Mouse (Mus musculus): ENCODE measurements around the gene Psme4. TPM values are rescaled to one million over a fixed set of nuclear protein-coding genes. Genes with fewer than 3 reads are reported as not detected.

Psme4 gene
- polyA plus RNA-seq, 1 experiment from 2014 or later, result 10.5 TPM

DNA sequence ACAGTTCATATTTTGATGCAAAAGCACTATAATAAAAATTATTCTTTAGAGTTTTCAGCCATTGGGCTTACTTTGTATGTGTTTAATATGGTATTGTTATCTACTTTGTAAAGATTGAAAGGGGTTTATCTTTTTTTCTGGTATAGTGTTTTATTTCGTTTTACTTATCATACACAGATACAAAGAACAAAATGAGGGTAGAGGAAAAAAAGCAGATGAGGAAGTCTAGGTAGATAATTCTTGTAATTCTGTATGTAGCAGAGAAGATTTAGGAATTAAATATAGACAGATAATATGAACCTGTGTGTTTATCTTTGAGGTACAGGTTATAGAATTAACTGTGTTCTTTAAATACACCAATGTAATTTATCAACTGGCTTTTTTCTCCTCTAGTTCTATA lies 30.9 kb downstream of the Psme4 start:
- Histone ChIP-seq H3K4me2 (ENCODE audit: low read depth, low read length) (no peak overlapping the region), H3K27me3 (replicated peaks; ENCODE audit: control insufficient read depth, insufficient read depth, low read length) (no peaks in the 10 kb centered on the region), H3K27ac (ENCODE audit: low read length) (no peak overlapping the region), H3K9me3 (ENCODE audit: control insufficient read depth, low read length) (no peaks in the 10 kb centered on the region), H3K36me3 (ENCODE audit: control insufficient read depth, insufficient read depth, low read length) (no peaks in the 10 kb centered on the region), H3K9ac (ENCODE audit: low read depth, low read length) (no peak overlapping the region), H3K4me3 (ENCODE audit: low read length) (no peak overlapping the region), H3K4me1 (ENCODE audit: control insufficient read depth, insufficient read depth, low read length) (no peaks in the 10 kb centered on the region)
- ATAC-seq, result no peak
- 88% methylated on average over 1 of the region's 1 CpGs for WGBS

DNA sequence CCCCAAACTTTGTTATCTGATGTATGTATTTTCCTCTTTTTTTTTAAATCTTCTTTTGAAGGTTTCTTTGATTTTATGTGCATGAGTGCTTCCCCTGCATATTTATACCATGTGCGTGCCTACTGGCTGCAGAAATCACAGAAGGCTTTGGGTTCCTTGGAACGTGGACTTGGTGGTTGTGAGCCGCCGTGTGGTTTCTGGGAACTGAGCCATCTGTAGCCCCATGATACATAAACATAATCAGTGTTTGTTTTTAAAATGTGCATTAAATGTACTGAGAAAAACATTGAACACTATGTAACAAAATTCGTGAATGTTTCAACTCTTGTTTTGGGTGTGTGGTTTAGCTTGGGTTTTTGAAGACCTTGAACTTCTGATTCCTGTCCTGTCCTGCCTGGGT lies 49.6 kb downstream of the Psme4 start:
- Histone ChIP-seq H3K27me3 (replicated peaks; ENCODE audit: control insufficient read depth, insufficient read depth, low read length) (no peaks in the 10 kb centered on the region), H3K27ac (ENCODE audit: low read length) (no peak overlapping the region), H3K4me1 (ENCODE audit: control insufficient read depth, insufficient read depth, low read length) (no peaks in the 10 kb centered on the region), H3K9ac (ENCODE audit: low read depth, low read length) (no peak overlapping the region), H3K4me3 (ENCODE audit: low read length) (no peak overlapping the region), H3K9me3 (ENCODE audit: control insufficient read depth, low read length) (no peaks in the 10 kb centered on the region), H3K36me3 (ENCODE audit: control insufficient read depth, insufficient read depth, low read length) (peaks cover 5% of the 10 kb centered on the region; the same call in 1 of the 2 replicates), H3K4me2 (ENCODE audit: low read depth, low read length) (no peak overlapping the region)
- 69% methylated on average over 5 of the region's 5 CpGs for WGBS
- ATAC-seq, result no peak

DNA sequence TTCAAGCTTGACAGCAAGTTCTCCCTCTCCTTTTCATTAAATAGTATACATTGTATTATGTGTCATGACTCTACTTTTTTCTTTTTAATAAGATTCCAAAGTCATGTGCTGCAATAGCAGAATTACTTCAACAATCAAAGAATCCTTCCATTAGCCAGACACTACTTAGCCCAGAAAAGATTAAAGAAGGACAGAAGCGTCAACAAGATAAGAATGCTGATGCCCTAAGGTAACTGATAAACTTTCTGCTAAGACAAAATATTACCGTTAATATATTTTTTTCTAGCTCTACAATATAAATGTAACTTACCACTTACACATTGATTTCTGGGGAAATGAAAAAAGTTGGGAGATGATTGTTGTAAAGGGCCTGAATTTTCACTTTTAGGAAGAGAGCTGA lies 67.3 kb downstream of the Psme4 start:
- Histone ChIP-seq H3K4me2 (ENCODE audit: low read depth, low read length) (no peak overlapping the region), H3K27ac (ENCODE audit: low read length) (no peak overlapping the region), H3K27me3 (replicated peaks; ENCODE audit: control insufficient read depth, insufficient read depth, low read length) (no peaks in the 10 kb centered on the region), H3K4me1 (ENCODE audit: control insufficient read depth, insufficient read depth, low read length) (no peaks in the 10 kb centered on the region), H3K9me3 (ENCODE audit: control insufficient read depth, low read length) (no peaks in the 10 kb centered on the region), H3K4me3 (ENCODE audit: low read length) (no peak overlapping the region), H3K9ac (ENCODE audit: low read depth, low read length) (no peak overlapping the region), H3K36me3 (ENCODE audit: control insufficient read depth, insufficient read depth, low read length) (0 out of 2 replicates have a peak, but pooled peaks cover 6% of the 10 kb centered on the region)
- WGBS, result 92% methylated on average over 2 of the region's 2 CpGs
- no peak for ATAC-seq

DNA sequence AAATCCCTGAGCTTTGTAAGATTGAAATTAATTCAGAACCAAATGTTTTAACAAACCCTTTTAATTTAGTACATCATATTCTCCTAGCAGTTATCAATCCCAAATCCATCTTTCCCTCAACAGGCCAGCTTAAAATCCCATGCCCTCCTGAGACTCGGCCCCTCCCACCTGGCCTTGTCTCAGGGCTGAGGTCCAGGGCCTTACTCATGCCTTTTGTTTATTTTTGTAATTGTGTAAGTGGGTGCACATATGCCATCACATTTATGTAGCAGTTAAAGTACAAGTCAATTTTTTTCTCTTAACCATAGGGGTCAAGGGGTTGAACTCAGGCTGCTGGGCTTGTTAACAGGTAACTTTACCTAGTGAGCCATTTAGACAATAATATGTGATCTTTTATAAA lies 72.8 kb downstream of the Psme4 start:
- Histone ChIP-seq H3K4me1 (ENCODE audit: control insufficient read depth, insufficient read depth, low read length) (no peaks in the 10 kb centered on the region), H3K9ac (ENCODE audit: low read depth, low read length) (no peak overlapping the region), H3K4me2 (ENCODE audit: low read depth, low read length) (no peak overlapping the region), H3K27me3 (replicated peaks; ENCODE audit: control insufficient read depth, insufficient read depth, low read length) (no peaks in the 10 kb centered on the region), H3K36me3 (ENCODE audit: control insufficient read depth, insufficient read depth, low read length) (0 out of 2 replicates have a peak, but pooled peaks cover 3% of the 10 kb centered on the region), H3K9me3 (ENCODE audit: control insufficient read depth, low read length) (no peaks in the 10 kb centered on the region), H3K4me3 (ENCODE audit: low read length) (no peak overlapping the region), H3K27ac (ENCODE audit: low read length) (no peak overlapping the region)
- WGBS, result 97% methylated on average over 1 of the region's 1 CpGs
- no peak for ATAC-seq

DNA sequence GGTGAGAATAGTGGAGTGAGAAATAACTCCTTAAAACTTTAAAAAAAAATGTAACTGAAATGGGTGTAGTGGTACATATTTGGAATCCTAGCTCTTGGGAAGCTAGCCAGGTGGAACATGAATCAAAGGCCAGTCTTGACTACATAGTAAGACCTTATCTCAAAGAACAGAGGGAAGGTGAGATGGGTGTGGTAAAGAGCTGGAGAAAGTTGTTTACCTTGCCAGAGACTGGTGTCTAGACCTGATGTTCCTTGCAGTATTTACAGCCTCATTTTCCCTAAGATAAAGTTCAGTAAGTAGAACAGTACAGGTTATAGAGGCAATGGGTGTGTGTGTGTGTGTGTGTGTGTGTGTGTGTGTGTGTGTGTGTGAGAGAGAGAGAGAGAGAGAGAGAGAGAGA lies 100.9 kb downstream of the Psme4 start:
- ATAC-seq, result 0 out of 2 replicates have a peak, but pooled peaks have one; percentile 38
- Histone ChIP-seq H3K9ac (ENCODE audit: low read depth, low read length) (no peak overlapping the region), H3K4me2 (ENCODE audit: low read depth, low read length) (no peak overlapping the region), H3K27me3 (replicated peaks; ENCODE audit: control insufficient read depth, insufficient read depth, low read length) (no peaks in the 10 kb centered on the region), H3K36me3 (ENCODE audit: control insufficient read depth, insufficient read depth, low read length) (peaks cover 8% of the 10 kb centered on the region), H3K4me3 (ENCODE audit: low read length) (no peak overlapping the region), H3K4me1 (ENCODE audit: control insufficient read depth, insufficient read depth, low read length) (no peaks in the 10 kb centered on the region), H3K9me3 (ENCODE audit: control insufficient read depth, low read length) (no peaks in the 10 kb centered on the region), H3K27ac (ENCODE audit: low read length) (no peak overlapping the region)

GRCm38 (mm10) chr11:30885171-30885871 lies 113.8 kb downstream of the Psme4 start, which contains the start of the genes Gpr75 and Asb3:
Gpr75 (plus strand) TSS chr11:30885358.
Asb3 (plus strand) TSS chr11:30885416.
- Histone ChIP-seq H3K4me3 (ENCODE audit: low read length) (peak within 1 kb of the TSS; percentile 52), H3K9ac (ENCODE audit: low read depth, low read length) (peak within 1 kb of the TSS; percentile 64), H3K27ac (ENCODE audit: low read length) (no peak within 1 kb of the TSS), H3K9me3 (ENCODE audit: control insufficient read depth, low read length) (no peaks in the 10 kb centered on the region), H3K27me3 (replicated peaks; ENCODE audit: control insufficient read depth, insufficient read depth, low read length) (no peaks in the 10 kb centered on the region), H3K4me2 (ENCODE audit: low read depth, low read length) (peak within 1 kb of the TSS; percentile 87), H3K36me3 (ENCODE audit: control insufficient read depth, insufficient read depth, low read length) (no peaks in the 10 kb centered on the region), H3K4me1 (ENCODE audit: control insufficient read depth, insufficient read depth, low read length) (peaks cover 6% of the 10 kb centered on the region; the same call in 1 of the 2 replicates)
- peak; percentile 98 for ATAC-seq
- WGBS, result 4% methylated on average over 41 of the region's 41 CpGs

DNA sequence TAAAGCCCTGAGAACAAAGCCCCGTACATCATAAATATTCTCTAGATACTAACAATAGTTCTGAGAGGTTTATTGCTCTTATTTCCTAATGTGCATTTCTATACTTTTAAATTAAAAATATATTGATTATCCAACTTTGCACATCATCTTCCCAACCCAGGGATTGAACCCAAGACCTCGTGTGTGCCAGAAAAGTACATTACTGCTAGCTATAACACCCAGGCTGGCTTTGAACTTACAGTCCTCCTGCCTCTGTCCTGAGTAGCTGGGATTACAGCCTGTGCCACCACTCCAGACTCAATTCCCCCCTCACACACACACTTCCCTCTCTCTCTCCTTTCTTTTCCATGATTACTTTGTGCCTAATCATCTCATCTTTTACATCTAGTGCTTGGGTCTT lies 116.6 kb downstream of the Psme4 start:
- Histone ChIP-seq H3K4me2 (ENCODE audit: low read depth, low read length) (no peak overlapping the region), H3K27me3 (replicated peaks; ENCODE audit: control insufficient read depth, insufficient read depth, low read length) (no peaks in the 10 kb centered on the region), H3K36me3 (ENCODE audit: control insufficient read depth, insufficient read depth, low read length) (no peaks in the 10 kb centered on the region), H3K4me3 (ENCODE audit: low read length) (no peak overlapping the region), H3K27ac (ENCODE audit: low read length) (no peak overlapping the region), H3K4me1 (ENCODE audit: control insufficient read depth, insufficient read depth, low read length) (peaks cover 6% of the 10 kb centered on the region; the same call in 1 of the 2 replicates), H3K9ac (ENCODE audit: low read depth, low read length) (no peak overlapping the region), H3K9me3 (ENCODE audit: control insufficient read depth, low read length) (no peaks in the 10 kb centered on the region)
- ATAC-seq, result no peak
- WGBS, result 88% methylated on average over 2 of the region's 2 CpGs

DNA sequence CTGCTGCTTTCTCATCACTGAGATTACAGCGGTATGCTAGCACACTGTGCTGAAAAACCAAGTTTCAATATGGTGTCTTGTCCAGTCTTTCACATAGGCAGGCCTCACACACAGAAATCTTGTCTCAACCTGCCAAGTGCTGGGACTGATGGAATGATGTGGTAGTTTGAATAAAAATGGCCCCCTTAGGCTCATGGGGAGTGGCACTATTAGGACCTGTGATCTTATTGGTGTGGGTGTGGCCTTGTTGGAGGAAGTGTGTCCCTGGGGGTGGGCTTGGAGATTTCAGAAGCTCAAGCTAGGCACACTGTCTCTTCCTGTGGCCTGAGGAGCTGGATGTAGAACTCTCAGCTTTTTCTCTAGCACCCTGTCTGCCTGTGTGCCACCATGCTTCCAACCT lies 124.7 kb downstream of the Psme4 start:
- Histone ChIP-seq H3K27ac (ENCODE audit: low read length) (no peak overlapping the region), H3K9ac (ENCODE audit: low read depth, low read length) (no peak overlapping the region), H3K4me2 (ENCODE audit: low read depth, low read length) (no peak overlapping the region), H3K36me3 (ENCODE audit: control insufficient read depth, insufficient read depth, low read length) (no peaks in the 10 kb centered on the region), H3K9me3 (ENCODE audit: control insufficient read depth, low read length) (no peaks in the 10 kb centered on the region), H3K4me3 (ENCODE audit: low read length) (no peak overlapping the region), H3K27me3 (replicated peaks; ENCODE audit: control insufficient read depth, insufficient read depth, low read length) (no peaks in the 10 kb centered on the region), H3K4me1 (ENCODE audit: control insufficient read depth, insufficient read depth, low read length) (no peaks in the 10 kb centered on the region)
- ATAC-seq, result no peak
- 94% methylated on average over 1 of the region's 1 CpGs for WGBS

- Histone ChIP-seq H3K4me3 (ENCODE audit: low read length) (no peak overlapping the region), H3K27me3 (replicated peaks; ENCODE audit: control insufficient read depth, insufficient read depth, low read length) (no peaks in the 10 kb centered on the region), H3K27ac (ENCODE audit: low read length) (no peak overlapping the region), H3K36me3 (ENCODE audit: control insufficient read depth, insufficient read depth, low read length) (no peaks in the 10 kb centered on the region), H3K9me3 (ENCODE audit: control insufficient read depth, low read length) (no peaks in the 10 kb centered on the region), H3K4me2 (ENCODE audit: low read depth, low read length) (no peak overlapping the region), H3K9ac (ENCODE audit: low read depth, low read length) (no peak overlapping the region), H3K4me1 (ENCODE audit: control insufficient read depth, insufficient read depth, low read length) (no peaks in the 10 kb centered on the region)
- ATAC-seq, result no peak
These were observed 127.8 kb downstream of the Psme4 start for GRCm38 (mm10) chr11:30899312-30899711.

DNA sequence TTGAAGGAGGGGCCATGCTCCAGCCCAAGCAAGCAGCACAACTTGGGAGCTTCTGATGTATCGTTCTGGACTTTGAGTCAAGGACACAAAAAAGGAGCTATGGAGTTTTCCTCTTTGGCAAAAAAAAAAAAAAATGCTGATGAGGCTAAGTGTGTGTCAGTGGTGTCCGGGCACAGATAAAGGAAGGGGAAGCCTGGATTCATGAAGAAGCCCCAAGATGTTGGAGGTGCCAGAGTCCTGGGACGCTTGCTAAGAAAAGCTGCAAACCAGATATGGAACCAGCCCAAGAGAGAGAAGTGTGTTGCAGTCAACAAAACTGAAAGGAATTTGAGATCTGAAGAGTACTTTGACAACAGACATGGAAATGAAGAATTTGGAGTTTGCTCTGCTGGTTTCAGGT lies 140.8 kb downstream of the Psme4 start:
- no peak for ATAC-seq
- H3K36me3 ChIP-seq (ENCODE audit: control insufficient read depth, insufficient read depth, low read length), result no peaks in the 10 kb centered on the region
- H3K9ac ChIP-seq (ENCODE audit: low read depth, low read length), result no peak overlapping the region
- no peak overlapping the region for H3K4me2 ChIP-seq (ENCODE audit: low read depth, low read length)
- H3K9me3 ChIP-seq (ENCODE audit: control insufficient read depth, low read length), result no peaks in the 10 kb centered on the region
- no peak overlapping the region for H3K4me3 ChIP-seq (ENCODE audit: low read length)
- H3K4me1 ChIP-seq (ENCODE audit: control insufficient read depth, insufficient read depth, low read length), result no peaks in the 10 kb centered on the region
- no peak overlapping the region for H3K27ac ChIP-seq (ENCODE audit: low read length)
- no peaks in the 10 kb centered on the region for H3K27me3 ChIP-seq (replicated peaks; ENCODE audit: control insufficient read depth, insufficient read depth, low read length)
- WGBS, result 92% methylated on average over 3 of the region's 3 CpGs

Measured in intestine, embryonic 16.5 days (tissue).